Mouse (Mus musculus) gastrocnemius, postnatal 14 days (tissue): ENCODE measurements at regions not wholly inside any gene's neighbourhood (a gene's known extent, or its start where the extent isn't known, plus 50 kb on each side); places are given as distances from the start of the nearest gene placed in this dataset.
"Not testable (repeated sequence)": the region's sequence is repeated elsewhere in the genome, so short reads cannot be mapped to it uniquely, and the experiment has no call there.

ENCODE experiments used
- DNase-seq: peaks from one replicate; pipeline ENCODE4 v3.0.0; 2021; ENCODE audit warnings: mixed read lengths
- intact Hi-C: fragments of 180-260 bp; cut with DNase I; formaldehyde crosslinking; loops from one replicate; pipeline ENCODE4 v1.15.1; 2025; ENCODE audit warnings: low total_unique reads

- DNase-seq = peak; percentile 76
- intact Hi-C loops = no loop called here
These were observed 485.5 kb upstream of the Gulo start for GRCm38 (mm10) chr14:66494518-66494923.

DNA sequence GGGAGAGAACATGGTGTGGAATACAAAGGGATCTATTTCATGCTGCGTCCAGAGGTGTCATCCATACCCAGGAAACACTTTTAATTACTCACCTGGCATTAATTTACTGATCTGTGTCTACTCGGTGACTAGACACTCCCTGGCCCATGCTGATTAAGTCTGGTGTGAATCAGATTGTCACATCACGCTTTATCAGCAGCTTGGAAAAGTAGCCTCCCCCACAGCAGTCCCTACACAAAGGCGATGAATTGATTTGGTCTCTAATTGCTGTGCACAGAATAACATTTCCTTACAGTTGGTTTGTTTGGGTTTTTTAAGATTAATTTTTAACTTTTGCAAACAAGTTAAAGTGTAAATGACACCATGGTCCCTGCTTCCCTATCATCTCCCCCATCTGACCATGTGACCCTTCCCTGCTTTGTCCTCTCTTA, 484.7 kb upstream of the Gulo start:
- DNase-seq = no peak

DNA sequence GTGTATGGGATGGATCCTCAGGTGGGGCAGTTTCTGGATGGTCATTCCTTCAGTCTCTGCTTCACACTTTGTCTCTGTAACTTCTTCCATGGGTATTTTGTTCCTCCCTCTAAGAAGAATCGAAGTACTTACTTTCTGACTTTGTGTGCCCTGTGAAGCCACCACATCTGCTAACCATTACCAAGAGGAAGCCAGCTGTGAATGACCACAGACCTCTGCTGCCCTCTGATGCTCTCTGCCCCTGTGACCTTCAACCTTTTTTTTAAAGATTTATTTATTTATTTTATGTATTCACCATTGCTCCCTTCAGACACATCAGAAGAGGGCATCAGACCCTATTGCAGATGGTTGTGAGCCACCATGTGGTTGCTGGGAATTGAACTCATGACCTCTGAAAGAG, 475.7 kb upstream of the Gulo start:
- DNase-seq, intact Hi-C loops: not testable (repeated sequence)

More for the DNA sequence above, 484.7 kb upstream of the Gulo start:
- intact Hi-C loops = no loop called here

DNA sequence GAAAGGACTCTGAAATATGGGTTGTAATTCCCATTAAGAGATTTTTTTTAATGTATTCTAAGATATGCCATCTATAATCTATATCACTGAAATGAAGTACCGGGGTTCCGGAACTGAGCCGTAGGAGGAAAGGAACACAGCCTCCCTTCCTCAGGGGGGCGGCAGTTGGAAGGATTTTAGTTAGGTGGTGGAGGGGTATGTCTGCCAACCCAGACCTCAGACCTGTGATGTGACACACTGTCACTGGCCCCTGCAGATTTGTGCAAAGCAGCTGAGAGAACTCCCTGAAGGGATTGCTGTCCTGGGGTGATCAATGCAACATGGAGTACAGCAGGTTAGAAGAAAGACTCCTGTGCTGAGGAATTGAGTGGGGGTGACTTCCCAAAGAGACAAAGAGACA, 470.2 kb upstream of the Gulo start:
- intact Hi-C loops = no loop called here
- no peak for DNase-seq

GRCm38 (mm10) chr14:66478562-66478961, 469.6 kb upstream of the Gulo start:
- DNase-seq = no peak

DNA sequence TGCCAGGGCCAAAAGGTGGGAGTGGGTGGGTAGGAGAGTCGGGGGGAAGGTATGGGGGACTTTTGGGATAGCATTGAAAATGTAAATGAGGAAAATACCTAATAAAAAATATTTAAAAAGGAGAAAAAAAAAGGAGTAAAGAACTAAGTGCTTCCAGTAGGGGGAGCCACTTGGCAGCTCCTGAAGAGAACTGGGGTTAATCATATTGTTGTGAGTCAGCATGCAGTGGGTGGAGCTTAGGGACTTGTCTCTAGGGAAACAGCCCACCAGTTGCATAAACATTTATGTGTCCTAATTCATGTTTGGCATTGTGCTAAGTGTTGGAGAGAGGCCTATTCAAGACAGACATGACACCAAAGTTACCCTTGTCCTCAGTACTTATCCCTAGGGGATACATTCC, 466.0 kb upstream of the Gulo start:
- intact Hi-C loops = no loop called here

More at GRCm38 (mm10) chr14:66478562-66478961, 469.6 kb upstream of the Gulo start:
- intact Hi-C loops = no loop called here

GRCm38 (mm10) chr14:66473251-66473550, 464.2 kb upstream of the Gulo start:
- intact Hi-C loops = no loop called here
- no peak for DNase-seq

More for the DNA sequence above, 466.0 kb upstream of the Gulo start:
- DNase-seq = no peak

GRCm38 (mm10) chr14:66472537-66473250, 463.7 kb upstream of the Gulo start:
- intact Hi-C loops = no loop called here
- DNase-seq = no peak

DNA sequence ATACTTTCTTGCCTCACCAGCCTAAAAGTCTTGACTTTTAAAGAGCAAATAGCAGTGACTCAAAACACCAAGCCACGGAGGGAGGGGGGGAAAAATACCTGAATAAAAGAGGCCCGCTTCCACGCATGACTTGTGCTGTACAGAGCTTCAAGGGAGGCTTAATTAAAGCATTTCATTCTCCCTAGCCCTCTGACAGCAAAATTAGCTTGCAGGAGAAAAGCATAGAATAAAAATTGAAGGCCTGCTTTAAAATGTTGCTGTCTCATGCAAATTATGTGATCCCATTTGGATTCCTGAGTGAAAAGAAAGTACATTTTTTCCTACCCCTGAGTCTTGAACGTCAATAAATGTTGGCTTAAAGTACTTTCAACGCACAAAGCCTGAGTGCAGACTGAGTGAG, 453.1 kb upstream of the Gulo start:
- intact Hi-C loops = no loop called here
- DNase-seq = no peak

DNA sequence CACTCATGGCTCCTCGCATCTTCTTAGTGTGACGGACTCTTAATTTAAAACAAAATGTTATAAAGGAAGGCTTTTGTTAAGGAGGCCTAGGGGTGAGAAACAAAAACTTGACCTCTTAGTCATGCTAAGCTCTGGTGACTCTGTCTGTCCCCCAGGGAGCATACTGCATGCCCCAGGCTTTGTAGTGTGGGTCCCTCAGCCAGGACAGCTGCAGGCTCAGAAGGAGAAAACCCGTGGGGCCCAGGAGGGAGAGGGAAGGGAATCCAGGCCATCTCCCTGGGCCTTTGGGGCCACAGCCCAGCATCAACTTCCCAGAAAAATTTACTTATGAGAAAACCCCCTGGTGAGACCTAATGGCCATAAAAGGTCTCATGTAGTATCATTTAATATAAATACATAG, 451.8 kb upstream of the Gulo start:
- peak; percentile 62 for DNase-seq
- intact Hi-C loops = no loop called here

GRCm38 (mm10) chr14:66458696-66459095, 449.7 kb upstream of the Gulo start:
- DNase-seq = no peak
- intact Hi-C loops = no loop called here

DNA sequence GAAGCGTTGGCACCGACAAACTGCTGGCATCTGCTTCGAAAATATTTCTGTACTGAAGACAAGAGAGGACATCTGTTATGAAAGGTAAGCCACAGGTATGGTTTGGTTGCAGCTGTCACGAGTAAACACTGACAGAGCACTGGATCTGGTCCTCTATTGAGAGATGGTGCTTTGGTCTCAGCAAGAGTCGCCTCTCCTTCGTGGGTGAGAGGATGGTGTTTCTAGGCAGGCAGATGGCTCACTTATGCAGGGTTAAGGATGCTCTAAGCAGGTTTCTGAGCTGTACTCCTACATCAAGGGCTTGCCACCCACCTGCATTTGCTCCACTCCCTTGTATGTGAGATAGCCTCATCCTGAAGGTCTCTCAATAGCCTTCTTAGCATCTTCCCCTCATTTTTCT, 448.3 kb upstream of the Gulo start:
- DNase-seq = no peak
- intact Hi-C loops = no loop called here

- DNase-seq = no peak
- intact Hi-C loops = no loop called here
These were observed 443.8 kb upstream of the Gulo start for GRCm38 (mm10) chr14:66452828-66453227.

GRCm38 (mm10) chr14:66450351-66450750, 441.3 kb upstream of the Gulo start:
- intact Hi-C loops = no loop called here
- DNase-seq = no peak

DNA sequence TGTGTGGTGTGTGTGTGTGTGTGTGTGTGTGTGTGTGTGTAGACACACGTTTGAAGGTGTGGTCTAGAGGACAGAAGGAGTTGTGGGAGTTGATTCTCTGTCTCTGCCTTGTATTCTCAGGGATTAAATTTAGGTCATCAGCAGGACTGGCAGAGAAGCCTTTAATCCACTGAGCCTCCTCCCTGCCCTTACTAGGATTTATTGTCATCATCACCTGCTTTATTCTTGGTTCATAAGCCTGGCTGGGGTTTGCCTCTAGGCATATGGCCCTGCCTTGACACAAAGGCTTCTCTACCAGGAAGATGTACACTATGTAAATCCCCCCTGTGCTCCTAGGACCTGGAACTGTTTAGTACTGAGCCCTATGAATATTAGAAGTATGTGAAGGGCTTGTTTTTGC, 433.6 kb upstream of the Gulo start:
- intact Hi-C loops = no loop called here
- DNase-seq = no peak

GRCm38 (mm10) chr14:66441825-66442224, 432.8 kb upstream of the Gulo start:
- peak; percentile 62 for DNase-seq
- intact Hi-C loops = no loop called here

DNA sequence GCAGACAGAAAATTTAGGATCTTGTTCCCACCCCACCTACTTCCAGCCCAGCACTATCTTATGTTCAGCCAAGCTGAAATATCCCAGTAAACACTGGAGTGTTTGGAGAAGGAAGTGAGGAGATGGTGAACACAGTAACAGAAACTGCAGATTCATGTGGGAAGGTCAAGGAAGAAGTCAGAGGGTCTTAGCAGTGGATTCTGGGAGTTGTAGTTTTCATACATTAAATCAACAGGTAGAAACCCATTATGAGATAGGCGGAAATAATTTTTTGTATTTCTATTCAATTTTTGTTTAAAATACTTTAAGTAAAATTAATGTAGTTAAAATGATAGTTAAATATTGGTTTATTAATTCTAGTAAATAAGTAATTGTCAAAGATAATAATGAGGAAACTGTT, 429.6 kb upstream of the Gulo start:
- intact Hi-C loops = no loop called here
- DNase-seq = no peak

DNA sequence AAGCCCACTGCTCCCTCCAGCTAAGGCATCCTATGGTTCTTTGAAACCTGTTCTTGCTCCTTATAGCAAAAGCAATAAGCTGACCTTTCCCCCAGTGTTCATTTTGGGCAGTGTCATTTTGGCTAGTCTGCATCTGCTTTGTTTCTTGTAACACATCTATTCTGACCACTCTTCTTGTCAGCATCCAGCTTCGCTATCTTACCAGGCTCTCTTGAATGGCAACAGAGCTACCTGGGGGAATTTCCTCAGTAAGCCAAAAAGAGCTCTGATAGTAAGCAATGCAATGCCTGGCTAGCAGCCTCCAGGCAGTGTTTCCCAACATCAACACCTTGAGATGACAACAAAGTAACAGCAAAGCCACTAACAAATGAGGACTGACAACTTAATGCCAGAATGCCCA, 429.0 kb upstream of the Gulo start:
- intact Hi-C loops = no loop called here

DNA sequence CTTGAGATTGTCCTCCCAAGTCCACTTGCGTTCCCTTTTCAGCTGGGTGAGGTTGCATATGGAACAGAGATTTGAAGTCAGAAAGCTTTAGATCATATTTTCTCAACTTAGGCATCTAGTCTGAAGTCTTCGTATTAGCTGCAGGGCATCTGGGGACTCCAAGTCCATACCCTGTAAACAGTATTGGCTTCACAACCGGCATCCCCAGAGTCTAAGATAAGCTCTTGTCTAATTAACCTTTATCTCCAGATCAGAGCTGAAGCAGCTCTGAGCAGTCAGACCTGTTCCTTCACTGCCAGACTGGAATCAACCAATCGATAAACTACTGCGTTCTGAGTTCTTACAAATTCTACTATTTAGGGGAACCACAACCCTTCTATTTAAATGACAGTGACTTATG, 422.6 kb upstream of the Gulo start:
- intact Hi-C loops = no loop called here
- no peak for DNase-seq

More for the DNA sequence above, 429.0 kb upstream of the Gulo start:
- DNase-seq = no peak

DNA sequence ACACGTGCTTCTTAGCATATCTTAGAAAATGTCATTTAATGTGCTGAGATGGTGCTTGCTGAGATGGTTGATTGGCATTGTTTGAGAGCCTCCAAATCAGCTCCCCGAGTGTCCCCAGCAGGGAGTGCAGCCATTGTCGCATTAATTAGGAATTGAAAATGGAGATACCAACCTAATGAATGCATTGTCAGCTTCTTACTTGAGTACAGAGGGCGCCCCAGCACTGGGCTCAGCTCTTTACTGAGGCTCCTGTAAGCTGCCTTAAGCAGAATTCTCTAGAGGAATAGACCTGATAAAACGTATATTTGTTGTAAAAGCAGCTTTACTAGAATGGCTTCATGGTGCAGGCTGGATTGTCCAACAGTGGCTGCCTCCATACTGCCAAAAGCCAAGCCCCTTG, 415.1 kb upstream of the Gulo start:
- intact Hi-C loops = no loop called here

More for the DNA sequence above, 415.1 kb upstream of the Gulo start:
- no peak for DNase-seq
